Mouse (Mus musculus) thymus, adult 2 months (tissue): ENCODE measurements around the gene H2-Ob.

Experiments used
- CTCF ChIP-seq: fragments of 200-500 bp; IDR thresholded peaks from 2 replicates; pipeline ENCODE4 v1.5.1; 2012; ENCODE audit warnings: mild to moderate bottlenecking, control low read depth, low read length, moderate library complexity, borderline replicate concordance; ENCODE audit not compliant: control insufficient read depth, poor library complexity, insufficient read depth; ENCODE audit errors: extremely low read depth
- POLR2A ChIP-seq: fragments of 200-500 bp; IDR thresholded peaks from 2 replicates; pipeline ENCODE4 v1.6.1; 2012; ENCODE audit warnings: mild to moderate bottlenecking, low read length, control low read depth, moderate library complexity; ENCODE audit not compliant: control insufficient read depth, poor library complexity, insufficient read depth; ENCODE audit errors: extremely low read depth

GRCm38 (mm10) chr17:34206731-34207130 is 32.0 kb upstream of the H2-Ob start:
- TF ChIP-seq CTCF (no peak), POLR2A (no peak)
